Mouse (Mus musculus) CD4-positive naive resting alpha-beta T cell, adult 76 days (primary cell): ENCODE results near the gene Tmem129. TPM values are rescaled to one million over a fixed set of nuclear protein-coding genes. Genes with fewer than 3 reads are reported as not detected.

Experiments
- total RNA-seq: library from RNA; stranded (reverse); gene quantifications from one replicate; pipeline ENCODE4 v1.2.4, GENCODE M21; 2023

Tmem129 gene
- 10.3 TPM for total RNA-seq

DNA sequence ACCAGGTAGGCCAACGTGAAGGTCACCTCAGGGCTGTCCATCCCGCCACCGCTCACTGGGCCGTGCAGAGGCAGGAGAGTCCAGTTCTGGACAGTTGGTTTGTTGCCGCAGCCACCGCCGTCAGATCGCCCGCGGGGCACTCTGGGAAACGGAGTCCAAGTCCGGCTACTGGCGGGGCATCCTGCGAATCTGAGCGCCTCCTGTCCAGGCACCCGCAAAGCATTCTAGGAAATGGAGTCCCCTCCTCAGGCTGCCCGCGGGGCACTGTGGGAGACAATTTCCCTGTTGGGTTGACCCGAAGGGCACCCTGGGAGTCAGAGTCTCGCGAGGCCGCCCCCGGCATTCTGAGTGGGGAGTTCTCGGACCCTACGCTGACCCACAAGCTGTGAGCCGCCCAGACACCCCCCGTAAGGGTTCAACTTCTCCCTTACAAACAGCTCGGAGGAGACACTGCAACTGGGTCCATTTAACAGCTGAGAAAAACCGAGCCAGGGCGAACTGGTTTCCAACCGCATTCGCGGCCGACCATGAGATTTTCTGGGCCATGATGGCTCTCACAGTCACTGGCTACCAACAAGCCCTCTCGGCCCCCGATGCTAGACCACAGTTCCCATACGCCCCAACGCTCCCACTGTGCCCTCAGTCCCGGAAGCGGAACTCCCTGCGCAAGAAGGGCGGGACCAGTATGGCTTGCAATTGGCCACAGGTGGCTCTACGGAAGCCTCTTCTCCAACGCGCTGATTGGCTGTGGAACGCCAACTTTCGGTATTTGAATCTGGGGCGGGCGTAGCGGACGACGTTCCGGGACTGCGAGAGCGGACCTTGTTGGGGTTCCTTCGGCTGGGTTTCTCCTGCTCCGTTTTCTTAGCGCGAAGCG is at the start of gene Tmem129, which contains the start of gene Tacc3:
Gene Tmem129, minus strand, starts transcription at position 630 of the 877 bp plus-strand sequence.
Gene Tacc3, plus strand, starts transcription at position 342 of the 877 bp plus-strand sequence.

DNA sequence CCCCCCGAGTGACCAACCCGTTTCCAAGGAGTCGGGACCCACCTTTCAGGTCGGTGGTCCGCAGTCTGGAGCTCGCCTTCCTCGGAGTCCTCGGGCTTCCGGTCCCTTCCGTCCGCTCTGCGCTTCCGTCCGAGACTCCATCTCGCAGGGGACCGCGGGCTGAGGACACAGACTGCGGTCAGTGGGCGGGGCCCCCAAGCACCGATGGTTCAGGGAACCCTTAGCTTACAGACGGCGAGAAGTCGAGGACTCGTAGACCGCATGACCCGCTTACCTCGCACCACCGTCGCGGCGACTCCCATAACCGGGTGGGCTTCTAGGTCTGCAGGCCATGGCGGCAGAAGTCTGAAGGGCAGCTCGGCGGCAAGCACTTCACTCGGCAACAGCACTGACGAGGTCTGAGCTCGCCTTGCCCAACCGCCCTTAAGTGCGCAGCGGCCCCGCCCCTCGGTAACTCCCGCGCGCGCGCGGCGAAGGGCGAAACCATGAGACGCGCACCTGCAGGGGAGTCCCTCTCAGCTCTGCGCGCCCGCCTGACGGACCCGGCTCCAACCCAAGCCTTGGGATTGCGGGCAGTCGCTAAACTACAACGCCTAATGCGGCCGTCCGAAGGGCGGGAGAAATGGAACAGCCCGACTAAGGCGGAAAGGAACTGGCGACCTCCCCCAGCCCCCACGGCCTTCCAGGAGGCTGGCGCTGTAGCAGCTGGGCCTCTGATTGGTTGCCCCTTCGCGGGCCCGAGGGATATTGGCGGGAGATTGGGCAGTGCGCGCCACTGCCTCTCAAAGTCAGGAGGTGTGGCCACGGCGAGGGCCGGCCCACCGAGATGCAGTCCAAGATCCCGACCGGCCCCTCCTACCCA is 6.1 kb downstream of the Tmem129 start, which contains the start of gene Slbp:
Gene Slbp, minus strand, starts transcription at position 654 of the 862 bp plus-strand sequence.

DNA sequence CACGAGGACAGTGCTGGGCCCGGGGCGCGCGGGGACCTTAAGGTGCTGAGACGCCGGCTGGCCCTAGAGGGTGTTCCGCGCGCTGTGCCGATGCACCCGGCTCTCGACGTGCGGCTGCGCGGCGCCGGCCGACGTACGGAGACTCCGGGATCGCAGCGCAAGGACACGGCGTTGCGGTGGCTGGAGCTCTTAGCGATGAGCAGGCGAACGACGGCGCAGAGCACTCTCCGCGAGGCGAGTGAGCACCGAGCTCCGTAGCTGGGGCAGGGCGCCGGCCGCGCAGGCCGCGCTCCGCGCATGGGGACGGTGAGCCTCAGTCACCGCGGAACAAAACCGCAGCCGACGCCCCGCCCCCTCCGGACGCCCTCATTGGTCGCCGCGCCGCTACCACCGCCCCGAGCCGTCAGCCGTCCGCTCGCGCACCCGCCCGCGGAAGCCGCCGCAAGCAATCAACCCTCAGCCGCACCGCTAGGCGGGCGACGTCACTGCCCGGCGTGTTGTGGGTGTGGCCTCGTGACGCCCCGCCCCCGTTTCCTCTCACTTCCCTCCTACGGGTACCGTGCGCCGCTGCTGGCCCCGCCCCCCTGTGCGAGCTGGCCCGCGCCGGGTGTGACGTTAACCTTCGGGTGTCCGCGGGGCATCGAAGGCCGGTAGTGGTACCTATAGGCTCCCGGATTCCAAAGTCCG is 28.8 kb downstream of the Tmem129 start, which contains the start of the genes Fam53a and Gm9903:
Gene Fam53a, minus strand, starts transcription at position 335 of the 687 bp plus-strand sequence.
Gene Gm9903, plus strand, starts transcription at position 625 of the 687 bp plus-strand sequence.

Other genes with a start within 250 kb of the Tmem129 start
- not detected for gene Nkx1-1, start 224.4 kb downstream of the Tmem129 start, total RNA-seq
- gene Fam53a, start 28.8 kb downstream of the Tmem129 start, total RNA-seq = 46.0 TPM
- gene Gm9903, start 28.5 kb downstream of the Tmem129 start, total RNA-seq = 0.64 TPM
- 66.6 TPM for gene Slbp, start 5.8 kb downstream of the Tmem129 start, total RNA-seq
- gene Tacc3, start 288 bp downstream of the Tmem129 start, total RNA-seq = 11.1 TPM
- 0.53 TPM for gene Fgfr3, start 63.3 kb upstream of the Tmem129 start, total RNA-seq
- 83.7 TPM for gene Letm1, start 124.4 kb upstream of the Tmem129 start, total RNA-seq
- 15.4 TPM for gene Nsd2, start 162.3 kb upstream of the Tmem129 start, total RNA-seq